Mouse (Mus musculus) heart, postnatal 0 days (tissue): ENCODE data around the gene D1Ertd622e. TPM values are rescaled to one million over a fixed set of nuclear protein-coding genes. Genes with fewer than 3 reads are reported as not detected.

Experiments used
- ATAC-seq: fragments of 200-750 bp; cut with Nextera tagmentation; 2 replicates; pipeline ENCODE4 v1.8.0; 2017; ENCODE audit warnings: low read depth, moderate number of reproducible peaks, moderate library complexity; ENCODE audit not compliant: insufficient read depth
- DNase-seq: peaks from one replicate; pipeline ENCODE4 v3.0.0-alpha.2; 2016; ENCODE audit warnings: low spot score
- H3K27ac ChIP-seq: fragments of 300-500 bp; sonication (generic); 2 replicates; pipeline ENCODE4 v1.5.1; 2014; ENCODE audit warnings: low read depth, mild to moderate bottlenecking
- H3K27me3 ChIP-seq: fragments of 300-500 bp; sonication (generic); 2 replicates; pipeline ENCODE4 v1.6.1; 2014; ENCODE audit warnings: low read length, mixed read lengths; ENCODE audit not compliant: control insufficient read depth, insufficient read depth
- H3K36me3 ChIP-seq: fragments of 300-500 bp; sonication (generic); replicated peaks from 2 replicates; pipeline ENCODE4 v1.6.1; 2014; ENCODE audit warnings: low read length, mixed read lengths; ENCODE audit not compliant: control insufficient read depth, insufficient read depth
- H3K4me1 ChIP-seq: fragments of 300-500 bp; sonication (generic); 2 replicates; pipeline ENCODE4 v1.6.1; 2014; ENCODE audit warnings: antibody characterized with exemption; ENCODE audit not compliant: control insufficient read depth, insufficient read depth
- H3K4me2 ChIP-seq: fragments of 300-500 bp; sonication (generic); 2 replicates; pipeline ENCODE4 v1.6.1; 2014; ENCODE audit warnings: low read depth, mild to moderate bottlenecking, low read length, moderate library complexity
- H3K4me3 ChIP-seq: fragments of 300-500 bp; sonication (generic); 2 replicates; pipeline ENCODE4 v1.5.1; 2014; ENCODE audit warnings: low read depth, low read length
- H3K9ac ChIP-seq: fragments of 300-500 bp; sonication (generic); replicated peaks from 2 replicates; pipeline ENCODE4 v1.6.1; 2014; ENCODE audit warnings: low read depth, low read length, mixed read lengths
- H3K9me3 ChIP-seq: fragments of 300-500 bp; sonication (generic); replicated peaks from 2 replicates; pipeline ENCODE4 v1.6.1; 2016; ENCODE audit warnings: low read length; ENCODE audit not compliant: control insufficient read depth
- CTCF ChIP-seq: IDR thresholded peaks from 2 replicates; pipeline ENCODE4 v1.5.1; 2016; ENCODE audit warnings: antibody characterized with exemption, control low read depth, low read depth
- EP300 ChIP-seq: IDR thresholded peaks from 2 replicates; pipeline ENCODE4 v1.6.1; 2016; ENCODE audit warnings: antibody characterized with exemption, low read depth
- WGBS: fragments of 180-500 bp; shearing (Covaris S2); extraction: QIAGEN DNeasy Blood & Tissue Kit; methylation state at CpG from one replicate; pipeline ENCODE4 v1.1.7; 2014; 5-methylcytosine and 5-hydroxymethylcytosine counted together
- polyA plus RNA-seq: library from polyadenylated mRNA; unstranded; fragments of >200 nt; fragmentation: Nextera tagmentation; extraction: Ambion mirVana; gene quantifications from 2 replicates; pipeline ENCODE4 v1.2.1, GENCODE M21; 2015
- total RNA-seq: library from RNA; depleted of rRNA; stranded (reverse); fragments of >200 nt; gene quantifications from 2 replicates; pipeline ENCODE4 v1.2.3, GENCODE M21; 2014; ENCODE audit warnings: low replicate concordance

D1Ertd622e gene
- total and polyA plus RNA-seq, 2 experiments from 2014 or later = 2.2 to 5.3 TPM

DNA sequence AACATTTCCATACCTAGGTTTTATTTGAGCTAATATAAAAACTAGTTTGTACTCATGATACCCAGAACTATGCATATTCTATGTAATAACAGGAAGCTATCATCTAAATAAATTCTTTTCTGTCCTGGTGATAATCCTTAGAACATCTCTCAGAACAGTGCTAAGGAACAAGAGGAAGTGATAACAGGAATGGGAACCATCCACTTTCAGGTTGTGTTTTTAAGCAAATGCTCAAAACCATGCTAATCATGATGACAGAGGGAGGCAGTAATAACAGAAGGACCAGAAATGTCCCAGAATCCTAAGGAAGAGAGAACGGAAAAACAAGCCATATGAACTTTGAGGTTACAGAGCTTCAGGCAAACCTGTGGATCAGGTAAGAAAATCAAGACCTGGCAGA, 35.4 kb upstream of the D1Ertd622e start:
- 89% methylated on average over 1 of the region's 1 CpGs for WGBS
- H3K9me3 ChIP-seq = no peaks in the 10 kb centered on the region
- no peaks in the 10 kb centered on the region for H3K27me3 ChIP-seq
- H3K4me1 ChIP-seq = peaks cover 9% of the 10 kb centered on the region; the same call in 1 of the 2 replicates
- H3K36me3 ChIP-seq = no peaks in the 10 kb centered on the region
- no peak overlapping the region for H3K4me3 ChIP-seq
- H3K4me2 ChIP-seq = no peak overlapping the region
- H3K9ac ChIP-seq = no peak overlapping the region
- no peak for TF ChIP-seq CTCF
- TF ChIP-seq EP300 = no peak
- ATAC-seq = no peak
- DNase-seq = no peak
- no peak overlapping the region for H3K27ac ChIP-seq

DNA sequence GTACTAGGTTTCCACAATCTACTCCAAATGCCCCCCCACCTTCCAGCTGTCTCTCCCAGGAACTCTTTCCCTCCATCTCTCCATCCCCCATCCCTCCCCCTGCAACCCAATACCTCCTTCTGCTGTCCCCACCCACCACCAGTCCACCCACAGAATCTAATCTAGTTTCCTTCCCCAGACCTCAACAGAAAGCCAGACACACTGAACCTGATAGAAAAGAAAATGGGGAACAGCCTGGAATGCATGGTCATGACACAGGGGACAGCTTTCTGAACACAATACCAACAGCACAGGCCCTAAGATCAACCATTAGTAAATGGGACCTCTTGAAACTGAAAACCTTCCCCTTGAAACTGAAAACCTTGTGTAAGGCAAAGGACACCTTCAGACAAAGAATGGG, 32.0 kb upstream of the D1Ertd622e start:
- Histone ChIP-seq H3K27ac (no peak overlapping the region), H3K36me3 (no peaks in the 10 kb centered on the region), H3K9ac (no peak overlapping the region), H3K27me3 (no peaks in the 10 kb centered on the region), H3K4me2 (no peak overlapping the region), H3K4me1 (peaks cover 3% of the 10 kb centered on the region; the same call in 1 of the 2 replicates), H3K4me3 (no peak overlapping the region), H3K9me3 (no peaks in the 10 kb centered on the region)
- DNase-seq (peak; percentile 4), ATAC-seq (no peak)
- TF ChIP-seq EP300 = no peak
- no peak for TF ChIP-seq CTCF

DNA sequence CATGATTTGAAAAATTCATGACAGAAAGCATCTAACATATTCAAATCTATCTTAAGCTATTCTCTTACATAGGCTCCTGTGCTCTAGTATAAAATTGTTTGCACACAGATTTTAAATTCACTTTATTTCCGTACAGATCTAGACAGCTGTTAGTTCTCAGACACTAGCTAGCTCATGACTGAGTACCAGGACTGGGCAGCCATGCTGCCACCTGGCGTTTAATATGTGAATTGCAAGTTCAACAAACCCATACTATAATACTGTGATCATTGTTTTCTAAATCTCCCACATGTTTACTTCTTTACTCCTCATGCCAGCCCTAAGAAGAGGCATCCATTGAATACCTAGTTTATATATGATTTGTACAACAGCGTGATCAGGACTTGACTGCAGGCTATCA, 26.9 kb upstream of the D1Ertd622e start:
- Histone ChIP-seq H3K4me2 (no peak overlapping the region), H3K9me3 (no peaks in the 10 kb centered on the region), H3K36me3 (no peaks in the 10 kb centered on the region), H3K4me1 (no peaks in the 10 kb centered on the region), H3K9ac (no peak overlapping the region), H3K4me3 (no peak overlapping the region), H3K27ac (no peak overlapping the region), H3K27me3 (no peaks in the 10 kb centered on the region)
- ATAC-seq (no peak), DNase-seq (peak; percentile 22)
- TF ChIP-seq CTCF (peak; percentile 70), EP300 (no peak)
- 4% methylated on average over 3 of the region's 3 CpGs for WGBS

DNA sequence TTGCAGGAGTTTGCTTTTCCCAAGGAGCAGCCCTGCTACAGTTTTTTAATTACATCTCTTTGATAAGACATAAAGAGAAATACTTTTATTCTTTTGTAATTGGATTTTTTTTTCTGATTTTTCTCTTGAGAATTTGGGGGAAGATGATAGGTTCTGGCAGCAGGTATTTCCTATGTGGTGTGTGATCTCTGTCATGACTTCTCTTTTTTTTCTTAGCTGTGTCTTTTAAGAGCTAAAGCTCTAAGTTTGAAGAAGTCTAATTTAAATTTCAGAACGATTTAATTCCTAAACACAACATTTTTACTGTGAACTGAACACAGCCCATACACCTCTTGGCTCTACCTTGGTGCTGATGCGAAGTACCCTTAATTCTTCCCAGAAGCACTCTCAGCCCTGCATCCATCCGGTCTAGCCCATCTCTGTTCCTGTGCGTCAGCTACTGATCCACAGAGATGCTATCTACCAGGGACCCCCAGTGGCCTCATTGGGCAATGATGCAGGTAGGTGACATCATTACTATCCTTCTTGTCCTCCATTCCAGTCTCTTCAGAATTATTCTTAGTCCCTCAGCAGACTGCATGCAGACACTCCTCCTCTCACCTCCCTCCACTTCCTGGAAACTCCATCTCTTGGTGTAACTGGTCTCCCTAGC, 14.8 kb upstream of the D1Ertd622e start:
- Histone ChIP-seq H3K36me3 (no peaks in the 10 kb centered on the region), H3K4me2 (no peak overlapping the region), H3K9me3 (no peaks in the 10 kb centered on the region), H3K4me1 (no peaks in the 10 kb centered on the region), H3K4me3 (no peak overlapping the region), H3K9ac (no peak overlapping the region), H3K27me3 (no peaks in the 10 kb centered on the region), H3K27ac (no peak overlapping the region)
- 73% methylated on average over 4 of the region's 4 CpGs for WGBS
- DNase-seq (no peak), ATAC-seq (no peak)
- TF ChIP-seq CTCF (no peak), EP300 (no peak)

DNA sequence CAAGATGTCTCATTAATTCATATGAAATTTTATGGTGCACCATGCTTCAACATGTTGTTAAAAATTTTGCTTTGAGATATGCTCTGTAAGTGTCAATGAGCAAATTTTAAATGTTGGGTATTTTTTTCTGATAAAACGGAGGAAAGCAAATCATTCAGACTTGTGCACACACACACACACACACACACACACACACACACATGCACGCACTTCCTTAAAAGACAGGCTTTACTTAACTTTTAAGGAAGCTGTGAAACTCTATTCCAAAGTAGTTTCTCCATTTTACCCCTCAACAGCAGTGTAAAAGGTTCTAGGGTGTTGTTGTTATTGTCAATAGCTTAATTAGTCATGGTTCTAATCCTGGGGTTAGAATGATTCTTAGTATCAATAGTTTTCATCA, 14.2 kb upstream of the D1Ertd622e start:
- H3K27me3 ChIP-seq = no peaks in the 10 kb centered on the region
- no peak overlapping the region for H3K4me2 ChIP-seq
- TF ChIP-seq EP300 (no peak), CTCF (no peak)
- H3K4me3 ChIP-seq = no peak overlapping the region
- 66% methylated on average over 2 of the region's 2 CpGs for WGBS
- ATAC-seq (no peak), DNase-seq (no peak)
- no peaks in the 10 kb centered on the region for H3K36me3 ChIP-seq
- no peaks in the 10 kb centered on the region for H3K4me1 ChIP-seq
- no peaks in the 10 kb centered on the region for H3K9me3 ChIP-seq
- no peak overlapping the region for H3K27ac ChIP-seq
- no peak overlapping the region for H3K9ac ChIP-seq

DNA sequence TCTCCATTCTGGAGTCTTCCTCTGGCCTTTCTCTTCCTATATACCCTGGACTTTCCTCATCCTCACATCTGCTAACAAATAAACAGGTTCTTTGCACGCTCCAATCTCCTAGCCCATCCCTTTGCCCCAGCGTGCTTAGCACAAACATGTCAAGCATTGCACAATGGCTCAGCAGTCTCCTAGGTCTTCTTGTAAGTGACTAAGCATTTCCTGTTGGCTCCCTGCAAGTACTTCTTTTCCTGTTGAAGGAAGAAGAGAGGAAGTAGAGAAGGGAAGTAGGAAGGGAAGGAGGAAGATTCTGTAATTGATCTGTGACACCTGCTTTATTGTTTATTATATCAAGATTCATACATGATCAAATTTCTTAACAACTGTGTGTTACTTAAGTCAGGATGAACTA, 11.0 kb upstream of the D1Ertd622e start:
- H3K9me3 ChIP-seq = no peaks in the 10 kb centered on the region
- ATAC-seq = no peak
- H3K27me3 ChIP-seq = no peaks in the 10 kb centered on the region
- H3K4me2 ChIP-seq = no peak overlapping the region
- no peak for TF ChIP-seq CTCF
- H3K4me1 ChIP-seq = no peaks in the 10 kb centered on the region
- H3K36me3 ChIP-seq = no peaks in the 10 kb centered on the region
- no peak for DNase-seq
- no peak overlapping the region for H3K27ac ChIP-seq
- WGBS = 28% methylated on average over 2 of the region's 2 CpGs
- H3K9ac ChIP-seq = no peak overlapping the region
- H3K4me3 ChIP-seq = no peak overlapping the region
